ENCODE assay signal across 16 mouse cellular contexts in the genomic region with DNA sequence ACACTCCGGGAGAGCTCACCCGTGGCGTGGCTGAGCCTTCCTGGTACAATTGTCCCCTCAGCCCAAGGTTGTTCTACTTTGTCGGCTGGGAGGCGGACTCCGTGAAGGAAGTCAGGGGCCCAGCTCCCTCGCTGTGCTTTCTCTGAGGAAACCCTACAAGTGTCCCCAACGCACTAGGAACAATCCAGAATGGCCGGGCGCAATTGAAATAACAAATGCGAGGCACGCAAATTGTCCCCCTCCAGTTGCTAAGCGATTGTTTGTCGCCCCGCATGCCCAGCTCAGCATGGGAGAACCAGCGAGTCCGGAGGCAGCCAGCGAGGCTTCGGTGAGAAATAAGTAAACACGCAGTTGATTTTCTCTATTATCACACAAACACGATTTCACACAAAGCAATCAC. TPM values are rescaled to one million over a fixed set of nuclear protein-coding genes. Genes with fewer than 3 reads are reported as not detected.
A peak's percentile ranks its signal among the peaks of the same experiment; 100 is the strongest.
DNase-seq lines count a peak whose midpoint lies in the region; ATAC-seq and TF ChIP-seq lines count a peak whose summit lies in the region.
"Had no signal": no experiment of that assay in that cellular context is flagged by ENCODE, and none has a peak within 500 bp of the region (broad histone marks: within the 10 kb centered on the region; RNA-seq: fewer than 3 reads in every experiment).

No protein-coding gene starts in this region.

- H3K4me1 ChIP-seq in kidney, postnatal 0 days (replicated peaks; ENCODE audit: insufficient read depth, low read length) = peaks cover 5% of the 10 kb centered on the region; the same call in 1 of the 2 replicates
- no peaks in the 10 kb centered on the region for H3K4me1 ChIP-seq in ES-Bruce4 (ENCODE audit: control insufficient read depth, insufficient read depth, low read length)
- H3K4me1 ChIP-seq in hindbrain, embryonic 14.5 days (replicated peaks; ENCODE audit: control insufficient read depth, insufficient read depth, low read length) = peaks cover 18% of the 10 kb centered on the region

- TF ChIP-seq POLR2A in ES-Bruce4 (IDR thresholded peaks at IDR 0.05; ENCODE audit: insufficient read depth, low read length) = no peak

- no peaks in the 10 kb centered on the region for H3K9me3 ChIP-seq in kidney, postnatal 0 days (replicated peaks; ENCODE audit: low read length)
- no peaks in the 10 kb centered on the region for H3K9me3 ChIP-seq in ES-Bruce4 (replicated peaks; ENCODE audit: control insufficient read depth, insufficient read depth, low read length, poor library complexity, severe bottlenecking)
- no peaks in the 10 kb centered on the region for H3K9me3 ChIP-seq in hindbrain, embryonic 14.5 days (ENCODE audit: control insufficient read depth, low read length)
- H3K9me3 ChIP-seq: heart, embryonic 15.5 days; lung, embryonic 15.5 days had no signal

- no peak overlapping the region for H3K4me2 ChIP-seq in kidney, postnatal 0 days (ENCODE audit: low read length)
- H3K4me2 ChIP-seq in hindbrain, embryonic 14.5 days (replicated peaks) = no peak overlapping the region
- H3K4me2 ChIP-seq: heart, embryonic 15.5 days; lung, embryonic 15.5 days had no signal

- no peak for ATAC-seq in kidney, postnatal 0 days (replicated peaks; ENCODE audit: low FRiP score, low read depth)
- ATAC-seq in hindbrain, embryonic 14.5 days (ENCODE audit: low FRiP score) = no peak
- ATAC-seq: inflammation-experienced regulatory T-cells, adult 6 months had no signal

- 1% methylated on average over 21 of the region's 21 CpGs for WGBS in kidney, postnatal 0 days
- WGBS in hindbrain, embryonic 14.5 days = under 1% methylated on average over 21 of the region's 21 CpGs

- H3K27me3 ChIP-seq in kidney, postnatal 0 days (ENCODE audit: insufficient read depth, low read length) = peaks cover 81% of the 10 kb centered on the region
- peaks cover 33% of the 10 kb centered on the region for H3K27me3 ChIP-seq in ES-Bruce4 (ENCODE audit: control insufficient read depth, insufficient read depth, low read length, poor library complexity, severe bottlenecking)
- H3K27me3 ChIP-seq in hindbrain, embryonic 14.5 days (ENCODE audit: control insufficient read depth, insufficient read depth, low read length) = peaks cover 90% of the 10 kb centered on the region

- no peak for TF ChIP-seq CTCF in kidney, postnatal 0 days (IDR thresholded peaks at IDR 0.05; ENCODE audit: low read depth)
- no peak for TF ChIP-seq CTCF in ES-Bruce4 (IDR thresholded peaks at IDR 0.05; ENCODE audit: low read depth, low read length)

- no peak overlapping the region for H3K9ac ChIP-seq in kidney, postnatal 0 days (ENCODE audit: low read depth, low read length)
- no peak overlapping the region for H3K9ac ChIP-seq in ES-Bruce4 (ENCODE audit: low read depth, poor library complexity, severe bottlenecking)
- H3K9ac ChIP-seq in hindbrain, embryonic 14.5 days = no peak overlapping the region
- H3K9ac ChIP-seq: heart, embryonic 15.5 days; lung, embryonic 15.5 days had no signal

- H3K4me3 ChIP-seq in kidney, postnatal 0 days (replicated peaks; ENCODE audit: low read depth, low read length) = no peak overlapping the region
- peak overlapping the region; percentile 20; the same call in 1 of the 2 replicates for H3K4me3 ChIP-seq in ES-Bruce4 (ENCODE audit: low read depth, low read length)
- no peak overlapping the region for H3K4me3 ChIP-seq in hindbrain, embryonic 14.5 days (replicated peaks; ENCODE audit: low read length)
- H3K4me3 ChIP-seq: erythroblast, embryonic 14.5 days; heart, embryonic 15.5 days; lung, embryonic 15.5 days had no signal

- TF ChIP-seq EP300 in ES-Bruce4 (IDR thresholded peaks at IDR 0.05; ENCODE audit: insufficient read depth, low read depth, low read length) = 0 out of 2 replicates have a peak, but pooled peaks have one; percentile 13

- no peaks in the 10 kb centered on the region for H3K36me3 ChIP-seq in kidney, postnatal 0 days (ENCODE audit: insufficient read depth, low read length)
- no peaks in the 10 kb centered on the region for H3K36me3 ChIP-seq in ES-Bruce4 (ENCODE audit: control insufficient read depth, insufficient read depth, low read length, poor library complexity, severe bottlenecking)
- no peaks in the 10 kb centered on the region for H3K36me3 ChIP-seq in hindbrain, embryonic 14.5 days (replicated peaks; ENCODE audit: control insufficient read depth, insufficient read depth)
- H3K36me3 ChIP-seq: heart, embryonic 15.5 days; lung, embryonic 15.5 days had no signal

- DNase-seq in kidney, postnatal 0 days (ENCODE audit: low spot score) = peak; percentile 4
- DNase-seq in kidney, adult 8-10 months = no peak
- peak; percentile 63 for DNase-seq in ZHBTc4 (ENCODE audit: low read depth, low spot score)
- peak; percentile 45 for DNase-seq in hindbrain, embryonic 14.5 days (ENCODE audit: low spot score)
- no peak for DNase-seq in gastrocnemius, postnatal 10 days
- no peak for DNase-seq in cerebellum, postnatal 36 days
- no peak for DNase-seq in left cerebral cortex, adult 18-20 months (ENCODE audit: low spot score in 2 of 2)
- DNase-seq: cerebellum, adult 2 months; thymus, adult 2 months had no signal

- H3K27ac ChIP-seq in kidney, postnatal 0 days = no peak overlapping the region
- no peak overlapping the region for H3K27ac ChIP-seq in ES-Bruce4 (ENCODE audit: insufficient read depth, low read length)
- no peak overlapping the region for H3K27ac ChIP-seq in hindbrain, embryonic 14.5 days
- H3K27ac ChIP-seq: heart, embryonic 15.5 days; lung, embryonic 15.5 days had no signal

RNA-seq across cellular contexts. Expression of gene Gsc, which starts 2.8 kb away (rescaled TPM):
- not detected in 2 replicates for polyA plus RNA-seq in kidney, postnatal 0 days (2015; fragmentation: Nextera tagmentation; extraction: Ambion mirVana)
- polyA plus RNA-seq in ES-Bruce4 (2011; ENCODE audit: insufficient read depth, insufficient read length, low read depth, missing spikeins) = 0.63 TPM in 1 of 2 replicates, not detected in the other
- not detected in 2 replicates for polyA plus RNA-seq in hindbrain, embryonic 14.5 days (2014; fragmentation: Nextera tagmentation; extraction: Ambion mirVana)
- 1 to 10 TPM in 1 of 2 experiments, under 1 TPM in 1; 0.61 to 1.1 TPM for total RNA-seq in gastrocnemius, postnatal 10 days (2021)
- not detected for total RNA-seq in left cerebral cortex, adult 18-20 months (2021)
- total RNA-seq: left cerebral cortex, postnatal 25 days had no signal
- polyA plus RNA-seq: cerebellum, adult 2 months; erythroblast, embryonic 14.5 days; inflammation-experienced regulatory T-cells, adult 6 months; large intestine, adult 2 months had no signal

Comparison
In these comparisons a context has a peak if more than half of its experiments do, and no peak if none do; other contexts are left out.
1. DNase-seq: peak in kidney, postnatal 0 days (single experiment), ZHBTc4 (single experiment) and hindbrain, embryonic 14.5 days (single experiment); none in kidney, adult 8-10 months (0 of 2), gastrocnemius, postnatal 10 days (single experiment), cerebellum, postnatal 36 days (0 of 2) and left cerebral cortex, adult 18-20 months (0 of 2).